Mouse (Mus musculus) fibroblast of lung, adult 2 months (primary cell): ENCODE measurements around the gene Dnlz.

Source experiments
- DNase-seq: peaks from one replicate; pipeline ENCODE4 v3.0.0-alpha.2; 2011; ENCODE audit warnings: low read depth

The Dnlz gene

GRCm38 (mm10) chr2:26356678-26357077 lies 4.8 kb upstream of the Dnlz start:
- no peak for DNase-seq

DNA sequence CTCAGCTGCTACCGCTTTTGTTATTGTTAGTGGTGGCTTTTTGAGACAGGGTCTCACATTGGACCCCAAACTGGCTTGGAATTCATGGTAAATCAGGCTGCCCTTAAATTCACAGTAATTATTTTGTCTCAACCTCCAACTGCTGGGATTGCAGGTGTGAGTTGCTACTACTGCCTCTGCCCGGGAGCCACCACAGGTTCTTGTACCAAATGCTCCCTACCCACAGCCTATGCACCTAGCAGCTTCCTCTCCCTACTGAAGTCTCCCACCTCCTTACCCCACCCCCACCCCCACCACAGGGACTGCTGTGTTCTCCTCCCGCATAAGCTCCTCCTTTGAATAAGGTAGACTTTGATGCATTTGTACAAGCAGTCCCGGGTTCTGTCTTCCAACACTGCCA lies 4.3 kb upstream of the Dnlz start:
- no peak for DNase-seq

DNA sequence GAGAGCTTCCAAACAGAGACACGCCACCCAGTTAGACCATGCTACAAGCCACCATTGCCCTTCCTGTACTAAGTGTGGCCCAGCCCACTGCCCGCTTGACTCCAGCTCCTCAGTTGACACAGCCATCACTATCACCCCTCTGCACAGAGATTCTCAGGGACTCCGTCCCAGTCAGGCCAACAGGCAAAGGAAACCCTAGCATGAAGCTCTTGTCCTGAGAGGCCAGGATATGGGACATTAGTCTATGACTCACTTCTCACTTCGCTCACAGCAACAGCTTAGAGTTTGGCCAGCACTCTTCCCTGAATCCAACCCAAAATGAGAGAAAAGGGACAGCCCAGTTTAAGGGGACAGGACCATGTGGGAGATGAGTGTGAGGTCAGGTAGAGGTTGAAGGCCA lies 2.5 kb upstream of the Dnlz start:
- DNase-seq: no peak

DNA sequence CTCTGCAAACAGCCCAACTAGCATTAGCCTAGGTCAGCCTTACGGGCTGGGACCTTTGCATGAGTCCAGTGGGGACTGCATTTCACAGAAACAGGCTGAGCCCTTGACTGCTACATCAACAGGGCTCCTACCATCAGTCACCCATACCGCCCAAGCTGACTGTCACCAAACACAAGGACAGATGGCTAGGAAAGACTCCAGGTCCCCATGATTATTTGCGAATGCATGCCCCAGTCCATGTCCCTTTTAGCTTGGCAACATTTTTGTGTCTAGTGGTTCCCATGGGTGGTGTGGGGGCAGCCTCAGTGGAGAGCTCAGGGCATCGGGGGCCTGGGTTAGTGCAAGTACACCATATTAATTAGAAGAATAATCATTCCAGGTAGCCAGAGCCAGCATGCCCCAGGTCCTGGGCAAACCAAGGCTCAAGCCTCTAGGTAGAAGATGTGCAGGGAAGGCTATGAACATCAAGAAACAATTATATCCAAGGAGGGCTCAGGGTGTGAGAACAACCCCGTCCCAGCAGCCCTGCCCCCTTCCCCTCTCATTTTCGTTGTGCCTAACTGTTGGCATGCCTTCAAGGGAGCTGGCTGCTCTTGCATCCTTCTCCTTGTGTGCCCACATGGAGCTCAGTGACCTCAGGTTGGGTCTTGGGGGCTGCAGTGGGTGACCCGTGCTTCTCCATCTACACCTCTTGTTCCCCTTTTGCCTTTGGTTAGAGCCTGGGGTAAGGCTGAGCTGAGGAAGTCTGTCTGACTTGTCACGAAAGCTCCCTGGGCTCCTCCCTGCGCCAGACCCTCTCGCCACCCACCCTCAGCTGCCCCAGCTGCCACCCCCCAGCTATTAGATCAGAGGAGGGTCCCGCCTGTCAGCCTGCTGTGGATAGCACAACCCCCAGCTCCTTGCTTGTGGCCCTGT lies 1.4 kb upstream of the Dnlz start:
- no peak for DNase-seq

DNA sequence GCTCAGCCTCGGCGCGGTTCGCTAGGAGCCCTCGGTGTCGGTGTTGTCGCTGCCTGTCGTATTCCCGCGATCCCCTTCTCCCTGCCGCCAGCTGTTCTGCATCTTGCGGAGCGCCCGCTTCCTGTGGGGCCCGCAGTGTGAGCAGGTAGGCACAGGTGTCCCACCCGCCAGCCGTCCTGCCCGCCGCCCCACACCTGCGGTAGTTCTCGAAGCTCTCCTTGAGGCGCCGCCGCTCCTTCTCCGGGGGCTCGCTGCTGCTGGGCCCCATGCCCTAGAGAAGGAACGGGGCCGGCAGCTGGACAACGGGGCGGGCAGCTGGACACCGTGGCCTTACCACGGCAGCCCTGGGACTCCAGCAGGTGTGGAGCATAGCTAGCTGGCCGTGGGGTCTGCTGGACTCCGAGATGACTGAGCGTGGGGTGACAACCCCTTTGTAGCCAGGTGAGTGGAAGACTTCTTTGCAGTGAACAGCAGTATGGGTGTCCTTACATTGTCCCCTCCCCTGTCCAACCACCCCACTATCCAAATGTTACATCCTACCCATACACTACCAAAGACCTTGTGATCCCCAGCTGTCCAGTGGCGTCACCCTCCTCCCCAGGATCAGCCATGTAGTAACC lies 491 bp upstream of the Dnlz start:
- DNase-seq: no peak

DNA sequence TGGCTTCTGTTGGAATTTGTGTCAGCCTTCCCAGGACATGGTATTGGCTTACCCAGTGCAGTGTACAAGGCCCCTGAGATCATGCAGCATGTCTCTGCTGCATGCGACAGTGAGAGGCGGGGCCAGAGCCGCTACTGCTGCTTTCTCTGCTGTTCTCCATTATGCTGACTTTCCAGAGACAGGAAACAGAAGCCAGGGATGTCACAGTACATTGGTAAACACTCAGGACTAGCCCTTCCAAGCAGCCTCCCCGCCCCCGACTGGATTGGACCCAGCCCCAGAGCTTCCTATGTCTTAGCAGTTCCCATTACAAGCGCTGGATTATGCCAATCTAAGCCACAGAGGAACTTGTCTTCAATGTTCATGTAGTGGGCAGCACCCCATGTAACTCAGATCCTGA lies 3.7 kb downstream of the Dnlz start:
- no peak for DNase-seq

GRCm38 (mm10) chr2:26342609-26343490 lies 9.1 kb downstream of the Dnlz start:
- DNase-seq: no peak

DNA sequence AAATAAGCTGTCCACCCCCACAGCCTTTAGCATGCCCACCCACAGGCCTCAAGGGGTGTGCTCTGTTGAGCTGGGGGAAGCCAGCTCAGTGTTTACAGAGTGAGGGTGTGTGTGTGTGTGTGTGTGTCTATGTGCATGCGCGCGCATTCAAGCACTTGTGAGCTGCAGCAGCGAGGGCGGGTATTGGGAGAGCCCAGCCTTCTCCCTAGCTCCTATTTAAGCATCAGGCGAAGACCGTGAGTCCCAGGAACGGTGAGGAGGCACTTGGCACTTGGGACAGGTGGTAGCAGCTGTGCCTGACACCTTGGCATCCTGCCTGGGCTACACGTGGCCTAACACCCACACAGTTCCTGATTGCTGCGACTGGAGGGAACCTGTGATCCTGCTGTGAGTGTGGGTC lies 9.9 kb downstream of the Dnlz start:
- no peak for DNase-seq

DNA sequence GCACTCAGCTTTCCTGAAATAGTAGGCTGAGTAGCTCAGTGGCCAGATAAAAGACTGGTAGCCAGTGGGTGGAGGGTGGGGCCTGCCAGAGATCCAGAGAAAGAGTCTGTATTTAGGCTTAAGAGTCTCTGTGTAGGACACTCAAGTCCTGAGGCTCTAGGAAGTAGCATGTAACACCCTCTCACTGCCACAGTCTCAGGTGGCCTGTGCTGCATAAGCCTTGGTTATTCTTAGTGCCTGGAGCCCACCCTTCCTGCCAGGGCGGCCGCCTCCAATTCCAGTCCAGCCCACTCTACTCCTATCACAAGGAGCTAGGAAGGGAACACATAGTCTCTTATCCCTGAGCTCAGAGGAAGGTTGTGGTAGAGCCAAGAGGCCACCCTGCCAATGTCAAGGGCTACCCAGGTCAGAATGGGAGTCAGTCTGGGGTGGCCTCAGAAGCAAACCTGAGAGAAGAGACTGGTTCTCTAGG lies 10.4 kb downstream of the Dnlz start:
- DNase-seq: no peak

DNA sequence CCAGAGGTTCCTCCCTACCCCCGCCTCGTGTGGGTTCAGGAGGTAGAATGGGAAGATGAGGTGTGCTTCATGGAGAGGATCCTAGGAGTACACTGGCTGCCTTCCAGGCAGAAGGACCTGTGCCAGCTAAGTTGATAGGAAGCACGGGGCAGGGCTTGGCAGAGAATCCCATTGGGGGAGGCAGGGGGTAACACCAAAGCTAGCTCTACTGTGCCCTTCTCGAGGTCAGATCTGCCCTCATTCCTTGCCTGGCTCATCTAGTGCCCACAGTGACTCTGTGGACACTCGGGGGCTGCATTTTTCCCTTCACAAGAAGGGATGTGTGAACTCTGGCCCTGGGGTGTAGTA lies 12.7 kb downstream of the Dnlz start:
- DNase-seq: no peak

GRCm38 (mm10) chr2:26338302-26339203 lies 13.4 kb downstream of the Dnlz start:
- DNase-seq: no peak

DNA sequence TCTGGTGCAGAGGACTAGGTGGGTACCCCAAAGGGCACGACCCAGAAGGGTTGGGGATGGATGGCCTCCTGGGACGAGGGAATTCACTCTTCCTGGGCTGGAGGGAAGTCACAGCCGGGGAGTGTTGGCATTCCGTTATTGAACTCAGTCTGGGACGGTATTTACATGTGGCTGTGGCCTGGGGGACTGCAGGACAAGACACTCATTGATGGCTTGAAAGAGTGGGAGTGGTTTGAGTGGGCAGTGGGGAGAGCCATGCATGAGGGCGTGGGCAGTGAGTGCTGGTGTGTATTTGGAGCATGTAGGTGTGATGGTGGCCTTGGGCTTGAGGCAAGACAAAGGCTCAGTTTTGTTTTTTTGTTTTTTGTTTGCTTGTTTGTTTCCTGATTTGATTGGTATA lies 21.2 kb downstream of the Dnlz start:
- DNase-seq: no peak

DNA sequence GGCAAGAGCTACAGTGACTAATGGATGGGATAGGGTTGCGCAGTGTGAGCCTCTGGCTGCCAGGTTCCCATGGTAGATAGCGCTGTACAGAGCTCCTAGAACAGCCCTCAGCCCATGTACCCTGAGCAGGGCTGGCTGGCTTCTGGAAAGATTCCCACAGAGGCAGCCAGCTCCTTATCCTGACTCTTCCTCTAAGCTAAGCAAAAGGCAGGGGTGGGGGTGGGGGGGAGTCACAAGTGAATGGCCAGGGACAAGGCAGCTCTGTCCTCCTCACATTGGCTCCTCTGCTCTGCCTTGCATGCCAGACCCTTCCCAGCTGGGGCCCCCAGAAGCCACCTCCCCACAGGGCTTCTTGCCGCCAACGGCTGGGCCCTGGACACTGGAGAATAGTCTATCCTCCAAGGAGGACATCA lies 21.8 kb downstream of the Dnlz start:
- DNase-seq: no peak

GRCm38 (mm10) chr2:26329402-26329801 lies 22.5 kb downstream of the Dnlz start:
- DNase-seq: no peak

GRCm38 (mm10) chr2:26327852-26328251 lies 24.1 kb downstream of the Dnlz start:
- DNase-seq: no peak

- DNase-seq: no peak
Observed at GRCm38 (mm10) chr2:26325386-26326181, 26.3 kb downstream of the Dnlz start.

- no peak for DNase-seq
Observed at GRCm38 (mm10) chr2:26324917-26325316, 27.0 kb downstream of the Dnlz start.

GRCm38 (mm10) chr2:26323589-26324325 lies 28.2 kb downstream of the Dnlz start:
- no peak for DNase-seq

DNA sequence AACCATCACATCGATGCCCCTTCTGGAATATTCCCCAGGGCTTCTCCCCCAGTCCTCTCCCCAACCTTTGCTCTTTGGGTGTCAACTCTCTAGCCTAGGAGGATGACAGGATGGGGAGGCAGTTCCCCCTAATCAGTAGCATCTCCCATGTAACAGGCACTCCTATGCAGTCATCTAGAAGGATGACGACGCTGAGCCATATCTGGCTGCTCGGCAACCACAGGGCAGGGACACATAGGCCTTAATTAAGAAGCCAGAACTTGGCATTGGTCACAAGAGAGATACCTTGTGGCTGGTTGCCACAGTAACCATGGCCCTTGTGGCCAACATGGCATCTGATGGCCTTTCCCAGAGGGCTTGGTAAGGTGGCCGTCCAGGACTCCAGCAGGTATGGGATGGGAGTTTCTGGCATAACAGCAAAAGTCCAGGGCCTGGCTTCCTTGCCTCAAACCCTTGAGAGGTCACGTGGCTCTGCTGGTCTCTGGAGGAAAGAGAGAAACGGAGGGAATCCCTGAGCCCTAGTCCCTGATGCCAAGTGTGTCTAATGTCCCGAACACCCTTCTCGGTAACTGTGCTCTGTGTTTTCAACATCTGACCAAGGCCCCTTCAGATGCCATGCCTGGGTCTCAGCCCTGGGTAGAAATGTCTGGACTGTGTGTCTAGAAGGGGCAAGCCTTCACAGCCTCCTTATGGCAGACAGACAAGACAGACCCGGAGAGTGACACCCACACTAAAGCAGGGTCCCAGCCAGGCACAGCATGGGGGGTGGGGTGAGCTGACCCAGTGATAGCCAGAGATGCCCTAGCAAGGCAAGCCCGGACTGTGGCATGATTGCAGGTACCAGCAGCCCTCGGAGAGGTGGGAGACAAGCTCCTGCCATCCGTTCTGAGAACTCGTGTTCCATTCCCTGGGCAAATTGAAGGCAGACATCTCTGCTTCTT lies 31.4 kb downstream of the Dnlz start:
- DNase-seq: no peak
